Mouse (Mus musculus): ENCODE measurements around the gene 1700020D05Rik.

GRCm38 (mm10) chr19:5455568-5455967, 48.0 kb downstream of the 1700020D05Rik start:
- no peak for TF ChIP-seq CTCF (IDR thresholded peaks at IDR 0.05; ENCODE audit: low read depth)
- no peak for TF ChIP-seq EP300 (optimal IDR thresholded peaks at IDR 0.05)
